Mouse (Mus musculus): ENCODE measurements around the gene Tamm41.

DNA sequence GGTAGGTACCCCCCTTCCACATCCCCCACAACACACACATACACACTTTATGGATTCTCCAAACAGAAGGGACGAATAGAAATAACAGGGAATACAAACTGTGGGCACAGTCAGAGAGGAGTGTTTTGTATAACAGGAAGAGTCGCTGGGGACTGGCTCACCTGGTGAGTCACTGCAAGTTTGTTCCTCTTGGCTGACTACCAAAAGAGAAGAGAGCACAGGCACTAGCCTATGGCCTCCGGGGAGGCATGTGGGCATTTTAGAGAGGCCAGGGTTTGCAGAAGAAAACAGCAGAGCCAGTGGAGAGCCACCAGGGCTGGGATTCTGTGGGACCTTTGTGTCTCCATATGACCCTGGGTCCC is 49.1 kb downstream of the Tamm41 start:
- TF ChIP-seq CTCF (IDR thresholded peaks at IDR 0.05; ENCODE audit: insufficient read depth, low read length) (no peak), POLR2A (IDR thresholded peaks at IDR 0.05; ENCODE audit: borderline replicate concordance, extremely low read depth, low read depth, low read length) (no peak)
